Mouse (Mus musculus) B cell, adult 2 months (primary cell): ENCODE measurements at regions not wholly inside any gene's neighbourhood (a gene's known extent, or its start where the extent isn't known, plus 50 kb on each side); places are given as distances from the start of the nearest gene placed in this dataset.

Experiments
- DNase-seq, 2 experiments: peaks; one replicate each; pipeline ENCODE4 v3.0.0; 2022

GRCm38 (mm10) chr4:58660511-58660910, 106.8 kb upstream of the Lpar1 start:
- DNase-seq, result no peak

GRCm38 (mm10) chr4:58658206-58658605, 104.5 kb upstream of the Lpar1 start:
- no peak for DNase-seq

GRCm38 (mm10) chr4:58647761-58648295, 94.1 kb upstream of the Lpar1 start:
- no peak for DNase-seq

GRCm38 (mm10) chr4:58646821-58647220, 93.1 kb upstream of the Lpar1 start:
- DNase-seq, result no peak

GRCm38 (mm10) chr4:58643371-58643770, 89.7 kb upstream of the Lpar1 start:
- DNase-seq, result no peak

- DNase-seq, result no peak
Observed at GRCm38 (mm10) chr4:58642236-58642635, 88.5 kb upstream of the Lpar1 start.

GRCm38 (mm10) chr4:58632696-58633095, 79.0 kb upstream of the Lpar1 start:
- DNase-seq, result no peak

GRCm38 (mm10) chr4:58631415-58631814, 77.7 kb upstream of the Lpar1 start:
- DNase-seq, result no peak

GRCm38 (mm10) chr4:58627021-58627420, 73.3 kb upstream of the Lpar1 start:
- no peak for DNase-seq

GRCm38 (mm10) chr4:58624059-58624458, 70.4 kb upstream of the Lpar1 start:
- no peak for DNase-seq

- no peak for DNase-seq
Observed at GRCm38 (mm10) chr4:58620641-58621040, 66.9 kb upstream of the Lpar1 start.

GRCm38 (mm10) chr4:58617261-58617660, 63.6 kb upstream of the Lpar1 start:
- DNase-seq, result no peak

- no peak for DNase-seq
Observed at GRCm38 (mm10) chr4:58613536-58613935, 59.8 kb upstream of the Lpar1 start.

GRCm38 (mm10) chr4:58613022-58613421, 59.3 kb upstream of the Lpar1 start:
- DNase-seq, result no peak

- DNase-seq, result no peak
Observed at GRCm38 (mm10) chr4:58607491-58607890, 53.8 kb upstream of the Lpar1 start.

- DNase-seq, result no peak
Observed at GRCm38 (mm10) chr4:58605941-58606340, 52.2 kb upstream of the Lpar1 start.
